In genomic region chr6:5383336-5384177, GRCm38 (mm10) we compare ENCODE assay signal across 8 mouse cellular contexts. TPM values are rescaled to one million over a fixed set of nuclear protein-coding genes. Genes with fewer than 3 reads are reported as not detected.
A peak's percentile ranks its signal among the peaks of the same experiment; 100 is the strongest.
DNase-seq lines count a peak whose midpoint lies in the region; ATAC-seq and TF ChIP-seq lines count a peak whose summit lies in the region.

Gene Asb4 (plus strand): TSS chr6:5383386.

- H3K9me3 ChIP-seq in limb, embryonic 15.5 days: no peaks in the 10 kb centered on the region
- no peaks in the 10 kb centered on the region for H3K9me3 ChIP-seq in neural tube, embryonic 15.5 days (replicated peaks)

- no peaks in the 10 kb centered on the region for H3K36me3 ChIP-seq in testis, adult 2 months (ENCODE audit: control insufficient read depth, insufficient read depth, low read length)
- no peaks in the 10 kb centered on the region for H3K36me3 ChIP-seq in limb, embryonic 15.5 days
- no peaks in the 10 kb centered on the region for H3K36me3 ChIP-seq in neural tube, embryonic 15.5 days

- no peaks in the 10 kb centered on the region for H3K27me3 ChIP-seq in testis, adult 2 months (ENCODE audit: control insufficient read depth, insufficient read depth, low read length)
- H3K27me3 ChIP-seq in limb, embryonic 15.5 days: no peaks in the 10 kb centered on the region
- no peaks in the 10 kb centered on the region for H3K27me3 ChIP-seq in neural tube, embryonic 15.5 days (replicated peaks)

- H3K27ac ChIP-seq in testis, adult 2 months (ENCODE audit: control insufficient read depth, insufficient read depth, low read depth, low read length): no peak within 1 kb of the TSS
- H3K27ac ChIP-seq in limb, embryonic 15.5 days: peak within 1 kb of the TSS; percentile 12; the same call in 1 of the 2 replicates
- H3K27ac ChIP-seq in neural tube, embryonic 15.5 days (replicated peaks): peak within 1 kb of the TSS; percentile 74

- H3K4me3 ChIP-seq in testis, adult 2 months (ENCODE audit: control insufficient read depth, low read depth, low read length): peak within 1 kb of the TSS; percentile 20; the same call in 1 of the 2 replicates
- H3K4me3 ChIP-seq in limb, embryonic 15.5 days: peak within 1 kb of the TSS; percentile 34
- H3K4me3 ChIP-seq in neural tube, embryonic 15.5 days (replicated peaks): peak within 1 kb of the TSS; percentile 34

- DNase-seq in cerebellum, postnatal 14 days: peak; percentile 16 to 24
- DNase-seq in cerebellum, adult 11 months: no peak
- no peak for DNase-seq in testis, postnatal 10 days (ENCODE audit: low spot score)
- DNase-seq in natural killer cell, adult 2 months (ENCODE audit: low spot score in 2 of 2): no peak
- no peak for DNase-seq in cerebellum, adult 11-12 months

- no peak for TF ChIP-seq POLR2A in testis, adult 2 months (IDR thresholded peaks at IDR 0.05; ENCODE audit: control insufficient read depth, low read depth, low read length)

- peaks cover 11% of the 10 kb centered on the region for H3K4me1 ChIP-seq in testis, adult 2 months (ENCODE audit: control insufficient read depth, insufficient read depth, low read length)
- H3K4me1 ChIP-seq in limb, embryonic 15.5 days: peaks cover 32% of the 10 kb centered on the region
- H3K4me1 ChIP-seq in neural tube, embryonic 15.5 days: peaks cover 47% of the 10 kb centered on the region

- 6% methylated on average over 19 of the region's 19 CpGs for WGBS in limb, embryonic 15.5 days
- 3% methylated on average over 19 of the region's 19 CpGs for WGBS in neural tube, embryonic 15.5 days

- H3K4me2 ChIP-seq in limb, embryonic 15.5 days: peak within 1 kb of the TSS; percentile 50
- H3K4me2 ChIP-seq in neural tube, embryonic 15.5 days: peak within 1 kb of the TSS; percentile 59

- TF ChIP-seq CTCF in testis, adult 2 months (IDR thresholded peaks at IDR 0.05; ENCODE audit: control insufficient read depth, insufficient read depth, insufficient replicate concordance, low read depth, low read length): no peak

- ATAC-seq in limb, embryonic 15.5 days (ENCODE audit: insufficient number of reproducible peaks, low FRiP score, low TSS enrichment, low read depth): no peak
- ATAC-seq in neural tube, embryonic 15.5 days (ENCODE audit: low FRiP score): peak; percentile 60

- 0 out of 2 replicates have a peak within 1 kb of the TSS, but pooled peaks have one; percentile 24 for H3K9ac ChIP-seq in limb, embryonic 15.5 days
- peak within 1 kb of the TSS; percentile 31; the same call in 1 of the 2 replicates for H3K9ac ChIP-seq in neural tube, embryonic 15.5 days (replicated peaks)

RNA-seq across cellular contexts. Expression of gene Asb4, which starts in this region (rescaled TPM):
- polyA plus RNA-seq in testis, adult 2 months (2012; rRNA removed): 25.4 and 36.5 TPM in 2 replicates
- 21.3 and 28.5 TPM in 2 replicates for polyA plus RNA-seq in limb, embryonic 15.5 days (2015; fragmentation: Nextera tagmentation; extraction: Ambion mirVana)
- polyA plus RNA-seq in neural tube, embryonic 15.5 days (2015; fragmentation: Nextera tagmentation; extraction: Ambion mirVana): 11.4 and 11.5 TPM in 2 replicates

Comparison
In these comparisons a context has a peak if more than half of its experiments do, and no peak if none do; other contexts are left out.
1. DNase-seq: peak in cerebellum, postnatal 14 days (2 of 2); none in cerebellum, adult 11 months (single experiment), testis, postnatal 10 days (single experiment), natural killer cell, adult 2 months (0 of 2) and cerebellum, adult 11-12 months (single experiment).
2. Peak in every context shown above with its lines, with median percentiles within 50 percentile points of each other: H3K4me3 ChIP-seq.